Mouse (Mus musculus) MEL-GATA-1-ER (cell line): Measurements from ENCODE around the gene Ddx54.

Experiments used
- DNase-seq: peaks from one replicate; pipeline ENCODE4 v3.0.0-alpha.2; 2012; ENCODE audit warnings: low read depth; ENCODE audit errors: extremely low read depth

The Ddx54 gene

DNA sequence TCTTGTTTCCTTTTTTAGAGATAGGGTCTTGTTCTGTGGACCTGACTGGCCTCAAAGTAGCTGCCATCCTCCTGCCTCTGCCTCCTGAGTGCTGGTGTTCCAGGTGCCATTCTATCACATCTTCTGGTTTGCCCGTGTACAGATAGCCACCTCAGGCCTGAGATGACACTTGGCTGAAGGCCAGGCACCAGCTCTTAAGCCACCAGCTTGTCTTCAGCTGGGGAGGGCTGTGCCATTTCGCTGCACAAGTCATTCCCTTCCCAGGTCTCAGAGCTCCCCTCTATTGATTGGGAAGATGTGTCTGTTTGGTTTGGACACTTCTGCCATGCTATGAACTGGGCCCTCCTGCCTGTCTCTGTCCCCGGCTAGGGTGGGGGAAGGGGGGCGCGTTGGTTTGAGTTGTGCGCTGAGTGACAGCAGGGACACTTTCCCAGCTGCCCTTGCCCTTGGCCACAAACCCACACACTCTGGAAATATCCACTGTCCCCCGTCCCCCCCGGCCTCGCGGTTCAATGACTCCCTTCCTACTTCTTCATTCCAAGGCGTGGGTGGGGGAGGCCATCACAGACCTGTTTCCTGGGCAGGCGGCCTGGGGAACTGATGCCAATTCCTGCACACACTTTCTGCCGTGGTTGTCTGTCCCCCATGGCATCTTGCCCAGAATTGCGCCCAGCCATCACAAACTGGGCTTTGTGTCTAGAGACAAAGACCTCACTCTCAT lies 31.0 kb downstream of the Ddx54 start:
- no peak for DNase-seq

DNA sequence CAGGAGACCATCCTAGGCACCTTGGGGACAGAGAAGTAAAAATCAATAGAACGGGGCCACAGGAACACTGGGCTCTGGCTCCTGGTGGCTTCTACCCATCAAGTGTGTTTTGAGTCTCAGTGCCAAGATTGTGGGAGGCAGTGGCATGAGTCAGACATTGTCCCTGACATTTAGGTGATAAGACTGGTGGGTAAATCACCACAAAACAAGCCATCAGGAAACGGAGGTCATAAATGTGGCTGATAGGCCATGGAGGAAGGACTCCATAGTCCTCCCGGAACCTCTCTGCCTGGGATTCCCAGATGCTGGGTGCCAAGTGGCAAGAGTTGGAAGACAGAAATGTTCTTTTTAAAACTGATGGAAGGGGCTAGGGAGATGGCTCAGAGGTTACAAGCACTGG lies 31.7 kb downstream of the Ddx54 start:
- DNase-seq, result no peak

DNA sequence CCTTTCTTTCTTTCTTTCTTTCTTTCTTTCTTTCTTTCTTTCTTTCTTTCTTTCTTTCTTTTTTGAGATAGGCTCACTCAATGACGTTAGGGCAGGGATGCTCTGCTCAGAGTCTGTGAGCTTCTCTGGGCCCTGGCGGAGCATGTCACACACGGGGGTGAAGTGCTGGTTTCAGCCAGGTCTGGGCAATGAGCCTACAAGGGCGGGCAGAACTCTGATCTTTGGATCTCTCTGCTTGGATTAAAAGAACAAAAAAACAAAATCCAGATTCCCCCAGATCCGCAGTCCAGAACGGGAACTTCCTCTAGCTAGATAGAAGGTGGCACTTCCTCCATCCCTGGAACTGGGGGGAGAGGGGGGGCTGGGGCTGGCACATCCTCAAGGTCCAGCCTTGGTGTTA lies 33.3 kb downstream of the Ddx54 start:
- DNase-seq, result no peak

DNA sequence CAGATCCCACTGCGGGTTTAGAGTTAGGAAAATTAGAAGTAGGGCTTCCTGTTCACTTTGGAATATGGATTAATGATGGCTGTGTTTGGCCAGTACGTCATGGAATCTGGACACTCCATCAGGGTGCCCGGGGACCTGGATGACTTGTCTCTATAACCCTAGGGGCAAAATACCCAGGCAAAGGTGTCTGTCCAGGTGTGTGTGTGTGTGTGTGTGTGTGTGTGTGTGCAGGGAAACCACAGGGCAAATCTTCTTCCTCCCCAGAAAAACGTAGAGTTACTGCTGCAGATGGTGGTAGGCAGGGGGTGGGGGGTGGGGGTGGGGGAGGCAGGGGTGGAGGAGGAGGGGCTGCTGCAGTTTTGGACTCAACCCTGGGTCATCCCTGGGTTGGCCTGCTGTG lies 34.8 kb downstream of the Ddx54 start:
- no peak for DNase-seq

DNA sequence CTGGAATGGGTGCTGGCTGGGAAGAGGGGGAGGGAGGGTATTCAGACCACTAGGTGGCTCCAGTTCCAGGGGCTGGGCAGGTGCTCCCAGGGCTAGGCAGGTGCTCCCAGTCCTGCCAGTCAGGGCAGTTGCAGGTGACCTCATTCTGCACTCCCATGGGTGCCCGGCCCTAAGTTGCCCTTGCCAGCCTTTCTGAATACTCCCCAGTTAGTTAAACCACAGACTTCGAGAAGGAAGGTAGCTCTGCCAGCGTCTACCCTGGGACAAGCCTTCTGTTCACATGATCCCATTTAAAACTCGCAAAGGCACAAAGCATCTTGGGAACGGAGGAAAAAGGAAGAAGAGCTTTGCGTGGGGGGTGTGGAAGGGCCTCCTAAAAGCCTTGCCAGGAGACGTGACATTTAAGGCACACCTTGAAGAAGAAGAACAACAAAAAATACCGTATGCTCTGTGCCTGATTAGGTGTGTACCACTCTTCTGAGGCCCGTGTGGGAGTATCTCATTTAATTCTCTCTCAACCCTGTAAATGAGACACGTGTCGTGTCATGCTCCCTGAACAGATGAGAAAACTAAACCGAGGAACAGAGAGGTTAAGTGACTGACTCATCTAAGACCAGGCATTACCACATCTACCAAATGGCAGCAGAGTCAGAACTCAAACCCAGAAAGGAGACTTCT lies 35.4 kb downstream of the Ddx54 start:
- no peak for DNase-seq

DNA sequence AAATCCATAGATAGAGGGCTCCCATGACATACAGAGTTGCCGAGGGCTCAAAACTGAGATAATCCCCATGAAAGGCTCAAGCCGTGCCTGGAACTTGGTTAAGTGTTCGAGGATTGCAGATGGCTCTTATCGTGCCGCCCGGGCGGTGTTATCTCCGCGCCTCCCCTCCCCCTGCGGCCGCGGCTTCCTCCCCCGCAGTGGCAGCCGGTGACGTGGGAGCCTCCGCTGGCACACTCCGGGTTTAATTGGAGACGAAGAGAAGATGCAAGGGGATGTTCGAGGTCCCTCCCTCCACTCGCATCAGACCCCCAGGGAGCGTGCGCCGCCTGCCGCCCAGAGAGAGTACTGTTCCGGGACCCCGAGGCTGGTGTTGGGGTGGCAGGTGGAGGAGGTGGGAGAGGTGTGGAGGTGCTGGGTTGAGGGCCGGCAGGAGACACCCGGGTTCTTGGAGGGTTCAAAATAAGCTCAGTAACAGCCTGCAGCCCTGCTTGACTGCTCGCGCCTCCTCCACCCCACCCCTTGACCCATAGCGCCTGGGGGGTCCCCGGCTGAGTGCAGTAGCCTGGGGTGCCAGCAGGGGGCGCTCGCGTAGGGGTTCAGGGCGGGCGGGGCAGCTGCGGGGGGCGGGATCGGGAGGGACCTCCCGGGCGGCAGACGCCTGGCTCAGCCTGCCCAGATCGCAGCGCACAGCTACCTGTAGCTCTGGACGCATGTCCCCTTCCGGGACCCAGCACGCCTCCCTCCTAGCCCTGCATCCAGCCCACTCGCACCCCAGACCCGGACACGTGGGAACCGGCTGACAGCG lies 36.2 kb downstream of the Ddx54 start, which contains the start of gene Rasal1:
Gene Rasal1 (plus strand): TSS at position 244 of the 805 bp plus-strand sequence.
- DNase-seq, result peak; percentile 77

DNA sequence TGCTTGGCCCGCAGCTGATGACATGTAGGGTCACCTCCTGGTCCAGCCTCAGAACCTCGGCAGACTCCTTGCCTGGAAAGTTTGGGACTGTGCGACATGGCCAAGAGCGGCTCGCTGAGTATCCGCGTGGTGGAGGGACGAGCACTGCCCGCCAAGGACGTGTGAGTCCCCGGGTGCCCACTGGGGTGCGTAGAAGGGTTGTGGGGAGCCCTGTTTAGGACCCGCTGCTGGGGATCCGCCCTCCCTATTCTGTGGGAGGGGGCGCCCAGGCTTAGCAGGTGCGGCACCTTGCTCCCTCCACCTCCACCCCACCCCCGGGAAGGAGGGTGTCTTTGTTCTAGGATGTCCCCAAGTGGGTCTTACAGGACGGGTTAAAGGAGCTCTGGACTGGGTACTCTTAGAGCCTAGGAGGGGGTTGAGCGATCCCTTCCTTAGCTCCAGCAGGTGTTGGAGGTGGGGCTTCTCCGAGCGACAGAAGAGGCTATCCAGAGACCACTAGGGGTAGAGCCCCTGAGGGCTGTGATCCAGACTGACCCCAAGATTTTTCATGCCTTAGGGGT lies 36.9 kb downstream of the Ddx54 start:
- no peak for DNase-seq

DNA sequence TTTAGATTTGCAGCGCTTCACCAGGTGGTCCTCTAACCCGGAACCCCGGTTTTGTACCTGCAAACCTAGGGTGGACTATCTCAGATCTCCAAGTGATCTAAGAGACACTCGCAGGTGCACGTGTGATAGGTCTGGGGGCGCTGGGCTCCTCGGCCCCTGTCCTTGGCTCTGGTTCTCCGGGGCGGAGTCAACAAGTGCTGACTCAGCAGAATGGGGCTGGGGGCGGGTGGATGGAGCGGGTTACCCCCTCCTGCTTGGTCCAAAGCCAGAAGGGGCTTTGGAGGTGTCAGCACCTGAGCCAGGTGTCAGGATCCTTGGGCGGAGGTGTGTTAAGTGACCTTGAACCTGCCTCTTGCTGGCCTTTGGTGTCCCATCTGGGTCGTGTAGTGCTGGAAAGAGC lies 37.4 kb downstream of the Ddx54 start:
- DNase-seq, result no peak

DNA sequence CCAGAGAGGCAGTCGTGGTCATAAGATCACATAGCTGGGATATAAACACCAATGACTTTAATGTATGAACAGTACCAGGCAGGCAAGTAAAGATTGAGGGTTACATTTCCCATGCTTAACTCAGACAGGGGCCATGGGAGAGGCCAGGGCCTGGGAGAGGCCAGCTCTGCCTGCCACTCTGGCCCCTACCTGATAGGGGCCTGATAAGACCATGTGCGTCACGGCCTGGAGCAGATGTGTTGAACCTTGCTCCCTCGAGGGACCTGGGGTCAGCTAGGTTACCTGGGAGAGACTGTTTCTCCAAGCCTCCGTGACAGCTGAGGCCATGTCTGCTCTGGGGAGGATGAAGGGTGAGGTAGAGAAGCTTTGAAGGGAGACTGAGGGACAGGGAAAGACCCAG lies 38.7 kb downstream of the Ddx54 start:
- no peak for DNase-seq

DNA sequence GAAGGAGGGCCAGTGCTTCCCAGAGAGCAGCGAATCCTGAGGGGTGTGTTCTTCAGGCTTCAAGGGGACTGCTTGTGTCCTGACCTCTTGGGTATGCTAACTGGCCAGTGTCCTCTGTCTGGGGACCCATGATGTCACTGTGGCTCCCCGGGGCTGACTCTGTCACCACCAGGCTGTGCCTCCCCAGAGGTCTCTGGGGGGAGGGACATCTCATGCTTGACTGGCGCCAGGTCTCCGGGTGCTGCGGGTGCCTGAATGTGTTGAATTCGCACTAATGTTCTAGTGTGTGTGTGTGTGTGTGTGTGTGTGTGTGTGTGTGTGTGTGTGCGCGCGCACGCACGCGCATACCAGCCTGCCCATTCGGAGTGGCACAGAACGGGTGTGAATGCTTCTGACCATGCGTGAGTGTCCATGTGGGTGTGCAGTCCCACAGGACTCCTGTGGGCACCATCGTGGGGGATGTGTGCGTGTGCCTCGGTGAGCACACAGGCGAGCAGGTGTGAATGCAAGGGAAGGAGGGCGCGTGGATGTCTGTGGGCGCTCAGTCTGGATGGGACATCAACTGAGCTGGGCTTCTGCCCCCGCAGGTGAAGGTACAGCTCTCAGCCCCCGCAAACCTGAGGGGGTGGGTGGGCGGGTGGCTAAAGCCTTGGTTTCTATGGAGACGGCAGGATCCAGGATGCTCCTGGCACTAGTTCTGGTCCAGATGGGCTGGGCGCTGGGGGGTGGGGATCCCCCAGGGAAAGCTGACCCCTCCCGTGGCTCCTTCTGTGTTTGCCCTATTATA lies 40.6 kb downstream of the Ddx54 start:
- no peak for DNase-seq

DNA sequence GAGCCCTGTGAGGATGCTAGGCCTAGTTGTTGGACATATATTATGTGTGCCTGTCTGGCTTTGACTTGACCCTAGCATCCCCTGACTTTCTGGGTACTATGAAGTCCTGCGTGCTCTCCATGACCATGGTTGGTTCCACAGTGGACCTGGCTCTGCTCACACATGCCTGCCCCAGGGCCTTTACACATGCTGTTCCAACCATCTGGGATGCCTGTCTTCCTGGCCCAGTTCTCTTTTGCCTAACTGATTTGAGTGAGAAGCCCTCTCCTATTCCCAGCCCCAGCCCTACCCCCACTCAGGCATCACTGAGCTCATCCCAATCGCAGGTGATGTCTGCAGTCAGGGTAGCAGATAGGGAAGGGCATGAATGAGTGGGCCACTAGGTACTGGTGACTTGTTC lies 41.3 kb downstream of the Ddx54 start:
- no peak for DNase-seq

DNA sequence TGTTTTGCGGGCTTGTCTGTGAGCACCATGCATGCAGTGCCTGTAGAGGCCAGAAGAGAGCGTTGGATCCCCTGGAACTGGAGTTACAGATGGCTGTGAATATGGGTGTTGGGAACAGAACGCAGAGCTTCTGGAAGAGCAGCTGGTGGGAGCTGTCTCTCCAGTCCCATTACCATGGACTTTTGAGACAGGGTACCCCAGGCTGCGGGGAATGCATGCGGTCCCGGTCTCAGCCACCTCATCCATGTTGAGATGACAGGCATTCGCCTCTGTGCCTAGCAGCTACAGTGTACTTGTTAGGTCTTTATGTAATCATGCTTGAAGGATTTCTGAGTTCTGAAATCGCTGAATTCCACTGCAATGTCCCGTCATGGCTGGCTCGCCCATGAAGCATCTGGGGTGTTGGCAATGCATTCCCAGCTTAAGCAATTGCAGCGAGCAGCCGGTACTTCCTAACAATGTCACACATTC lies 43.8 kb downstream of the Ddx54 start:
- no peak for DNase-seq

DNA sequence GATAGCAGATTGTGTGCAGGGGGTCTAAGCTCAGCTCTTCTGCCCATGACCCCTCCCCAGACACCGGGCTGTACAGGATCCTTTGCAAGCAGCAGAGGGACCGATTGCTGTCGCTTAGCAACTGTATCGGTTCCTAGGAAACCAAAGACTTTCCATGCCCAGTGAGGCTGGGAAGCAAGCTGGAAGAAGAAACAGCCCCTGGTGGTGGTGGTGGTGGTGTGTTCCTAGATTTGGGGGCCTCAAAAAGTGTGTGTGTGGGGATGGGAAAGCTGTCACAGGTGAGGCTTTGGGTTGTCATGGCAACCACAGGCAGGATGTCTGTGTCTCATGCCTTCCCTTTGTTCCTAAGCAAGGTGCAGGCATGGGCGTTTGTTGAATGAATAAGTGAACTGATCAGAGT lies 48.3 kb downstream of the Ddx54 start:
- no peak for DNase-seq

DNA sequence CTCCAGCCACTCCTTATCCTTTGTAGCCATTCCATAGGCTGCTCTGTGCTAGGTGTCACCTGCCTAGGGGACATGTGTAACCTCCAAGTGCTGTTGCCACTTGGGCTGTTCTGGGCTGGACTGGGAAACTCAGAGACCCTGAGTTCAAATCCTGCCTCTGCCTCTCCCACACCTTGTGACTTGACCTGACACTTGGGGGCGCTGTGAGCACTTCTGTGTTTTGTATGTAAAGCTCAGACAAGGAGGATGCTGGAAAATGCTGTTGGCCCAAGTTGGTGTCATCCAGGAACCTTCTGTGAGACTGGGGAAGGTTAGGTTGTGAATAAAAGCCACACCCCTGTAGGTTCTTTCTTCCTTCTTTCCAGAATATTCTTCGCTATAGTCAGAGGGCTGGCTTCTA lies 52.3 kb downstream of the Ddx54 start:
- DNase-seq, result no peak

DNA sequence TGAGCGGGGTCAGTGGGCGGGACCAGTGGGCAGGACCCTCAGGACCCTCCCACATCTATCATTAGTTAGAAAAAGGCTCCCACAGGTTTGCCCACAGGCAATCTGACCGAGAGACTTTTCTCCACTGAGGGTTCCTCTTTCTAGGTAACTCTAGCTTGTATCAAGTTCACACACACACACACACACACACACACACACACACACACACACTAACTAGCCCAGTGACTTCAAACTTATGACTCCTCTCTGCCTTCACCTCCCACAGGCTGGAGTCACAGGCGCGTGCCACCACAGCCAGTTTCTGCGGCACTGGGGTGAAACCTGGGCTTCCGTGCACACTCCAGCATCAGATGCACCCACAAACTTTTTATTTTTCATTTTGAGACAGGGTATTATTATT lies 56.2 kb downstream of the Ddx54 start:
- DNase-seq, result no peak

DNA sequence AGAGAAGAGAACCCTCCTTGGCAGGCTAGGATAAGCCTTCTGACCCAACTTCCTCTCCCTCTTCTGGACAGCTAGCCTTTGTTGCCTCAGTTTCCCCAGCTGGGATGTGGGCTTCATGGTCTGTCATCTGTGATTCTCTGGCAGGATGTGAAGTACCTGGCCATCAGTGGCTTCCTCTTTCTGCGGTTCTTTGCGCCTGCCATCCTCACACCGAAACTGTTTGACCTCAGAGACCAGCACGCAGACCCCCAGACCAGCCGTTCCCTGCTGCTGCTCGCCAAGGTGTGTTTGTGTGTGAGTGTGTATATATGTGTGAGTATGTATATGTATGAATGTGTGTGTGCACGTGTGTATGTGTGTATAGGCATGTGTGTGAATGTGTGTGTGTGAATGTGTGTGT lies 57.6 kb downstream of the Ddx54 start:
- DNase-seq, result no peak

DNA sequence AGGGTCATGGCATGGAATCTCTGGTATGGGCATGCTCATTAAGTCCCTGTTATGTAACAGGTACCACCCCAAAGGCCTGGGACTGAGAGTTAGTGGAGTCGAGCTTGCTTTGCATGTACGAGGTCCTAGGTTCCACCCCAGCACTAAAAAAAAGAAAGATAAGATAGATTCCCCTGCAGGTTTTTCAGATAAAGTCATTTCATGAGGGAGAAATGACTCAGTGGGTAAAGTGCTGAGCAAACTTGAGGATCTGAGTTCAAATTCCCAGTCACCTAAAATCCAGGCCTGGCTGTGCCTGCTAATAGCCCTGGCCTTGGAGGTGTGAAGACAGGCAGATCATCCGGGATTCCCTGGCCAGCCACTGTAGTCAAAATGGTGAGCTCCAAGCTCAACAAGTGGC lies 59.3 kb downstream of the Ddx54 start:
- no peak for DNase-seq

DNA sequence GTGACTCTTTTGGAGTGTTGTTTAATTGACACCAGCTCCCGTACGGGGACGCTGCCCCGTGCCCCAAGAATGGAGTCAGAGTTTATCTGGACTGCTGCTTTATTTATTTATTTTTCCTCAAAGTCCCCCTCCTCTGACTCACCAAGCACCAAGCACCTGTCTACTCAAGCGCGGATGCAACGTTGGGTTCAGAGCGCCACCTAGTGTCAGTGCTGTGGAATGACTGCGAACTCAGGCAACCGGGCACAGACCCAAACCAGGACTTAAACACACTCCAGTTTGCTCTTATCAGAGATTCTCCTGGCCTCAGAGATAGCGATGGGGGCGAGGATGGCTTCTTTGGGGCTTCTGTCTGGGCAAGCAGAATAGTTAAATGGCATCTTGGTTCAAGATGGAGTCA lies 61.1 kb downstream of the Ddx54 start:
- DNase-seq, result peak; percentile 43

DNA sequence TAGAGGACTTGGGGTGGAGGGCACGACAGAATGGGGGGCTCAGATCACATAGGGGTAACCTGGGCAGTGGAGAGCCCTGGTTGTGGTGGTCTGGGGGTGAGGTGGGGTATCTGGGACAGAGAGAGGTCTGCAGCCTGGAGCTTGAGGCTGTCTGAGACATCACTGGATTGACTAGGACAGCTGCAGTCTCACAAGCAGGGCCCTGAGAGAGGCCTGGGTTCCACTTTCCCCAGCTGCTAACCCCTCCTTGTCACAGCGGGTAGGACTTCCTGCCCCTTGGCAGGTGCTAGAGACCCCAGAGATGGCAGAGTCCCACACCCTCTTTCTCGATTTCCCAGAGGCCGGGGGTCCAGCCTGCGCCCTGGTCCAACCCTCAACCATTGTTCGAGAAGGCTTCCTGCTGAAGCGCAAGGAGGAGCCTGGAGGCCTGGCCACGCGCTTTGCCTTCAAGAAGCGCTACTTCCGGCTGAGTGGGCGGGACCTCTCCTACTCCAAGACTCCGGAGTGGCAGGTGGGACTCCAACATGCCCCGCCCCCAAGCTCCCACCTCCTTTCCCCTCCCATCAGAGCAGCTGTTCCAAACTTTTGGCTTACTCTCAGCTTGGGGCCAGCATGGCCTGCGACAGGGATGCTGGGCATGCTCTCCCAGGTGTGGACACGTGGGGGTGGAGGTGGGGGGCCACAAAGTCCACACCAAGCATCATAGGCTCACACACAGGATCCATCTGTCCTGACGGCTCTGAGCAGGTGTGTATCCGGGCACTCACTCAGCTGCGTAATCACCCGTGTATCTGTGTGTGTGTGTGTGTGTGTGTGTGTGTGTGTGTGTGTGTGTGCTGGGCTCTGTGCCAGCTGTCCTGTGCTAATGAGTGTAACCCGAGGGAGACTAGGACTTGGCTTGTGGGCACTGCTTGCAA lies 61.9 kb downstream of the Ddx54 start:
- no peak for DNase-seq

DNA sequence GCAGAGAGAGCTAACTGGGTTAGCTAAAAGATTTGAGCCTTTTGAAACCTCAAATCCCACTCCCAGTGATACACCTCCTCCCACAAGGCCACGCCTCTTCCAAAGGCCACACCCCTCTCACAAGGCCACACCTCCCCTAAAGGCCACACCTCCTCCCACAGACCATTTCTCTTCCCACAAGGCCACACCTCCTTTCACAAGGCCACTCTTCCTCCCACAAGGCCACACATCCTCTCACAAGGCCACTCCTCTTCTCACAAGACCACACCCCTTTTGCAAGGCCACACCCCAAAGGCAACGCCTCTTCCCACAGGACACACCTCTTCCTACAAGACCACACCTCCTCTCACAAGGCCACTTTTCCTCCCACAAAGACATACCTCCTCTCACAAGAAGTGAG lies 65.0 kb downstream of the Ddx54 start:
- peak; percentile 49 for DNase-seq
